Mouse (Mus musculus): Measurements from ENCODE around the gene Naip2.
A peak's percentile ranks its signal among the peaks of the same experiment; 100 is the strongest.

Gene Naip2

DNA sequence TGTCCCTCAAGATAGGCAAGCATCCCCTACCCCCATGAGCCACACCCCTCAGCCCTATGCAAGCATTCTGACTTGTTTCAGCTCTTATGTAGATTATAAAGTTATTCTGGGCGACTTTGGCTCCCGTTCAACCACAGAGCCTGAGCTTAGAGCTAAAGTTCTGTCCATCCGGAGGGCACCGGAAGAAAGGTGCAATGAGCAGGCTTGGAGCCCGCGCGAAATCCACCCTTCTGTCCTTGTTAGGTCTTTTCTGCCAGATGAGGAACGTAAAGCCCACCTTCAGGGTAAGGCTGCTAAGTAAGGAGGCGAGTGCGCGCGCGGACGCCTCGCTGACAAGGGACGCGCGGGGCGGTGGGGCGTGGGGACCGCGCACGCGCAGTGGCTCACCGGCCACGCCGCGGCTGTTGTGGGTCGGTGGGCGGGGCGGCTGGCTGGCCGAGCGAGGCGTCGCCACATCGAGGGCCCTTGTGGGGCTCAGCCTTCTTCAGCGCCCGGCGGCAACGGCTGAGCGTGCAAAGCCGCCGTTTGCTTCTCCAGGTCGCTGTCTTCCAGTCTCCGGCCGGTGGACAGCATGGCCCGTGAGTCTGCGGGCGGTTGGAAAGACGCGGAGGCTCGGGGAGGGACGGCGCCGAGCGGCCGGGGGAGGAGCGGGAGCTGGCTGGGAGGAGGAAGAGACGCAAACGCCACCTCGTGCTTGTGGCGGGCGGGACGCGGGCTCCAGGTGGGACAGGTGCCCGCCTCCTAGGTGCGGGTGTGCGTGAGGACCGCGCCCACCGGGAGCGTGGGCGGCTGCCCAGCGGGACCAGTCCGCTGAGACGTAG, 94.0 kb downstream of the Naip2 start, which contains the start of gene Serf1:
Gene Serf1 (plus strand): TSS at position 361 of the 821 bp plus-strand sequence.
- peak; percentile 76 for DNase-seq

DNA sequence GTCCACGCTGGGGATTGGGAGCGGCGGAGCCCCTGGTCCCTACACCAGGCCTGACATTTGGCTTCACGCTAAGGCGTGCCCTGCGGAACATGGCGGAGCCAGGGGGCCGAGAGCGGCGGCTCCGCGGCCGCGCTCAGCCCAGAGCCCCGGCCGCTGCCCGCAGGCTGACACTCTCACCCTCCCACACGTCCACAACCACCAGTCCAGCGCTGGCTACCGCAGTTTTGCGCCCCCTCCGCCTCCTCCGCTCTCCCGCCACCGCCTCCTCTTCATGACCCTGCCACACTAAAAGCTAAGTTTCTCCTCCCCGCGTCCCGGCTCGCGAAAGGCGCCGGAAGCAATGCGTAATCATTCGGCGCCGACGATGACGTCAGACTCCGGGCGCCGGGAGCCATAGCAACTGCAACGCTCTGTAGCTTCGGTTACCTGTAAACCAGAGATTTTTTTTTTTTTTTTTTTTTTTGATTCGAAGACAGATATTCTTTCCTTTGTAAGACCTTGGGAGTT, 98.1 kb downstream of the Naip2 start, which contains the start of gene Bdp1:
Gene Bdp1 (minus strand): TSS at position 323 of the 507 bp plus-strand sequence.
- DNase-seq, result peak; percentile 95

DNA sequence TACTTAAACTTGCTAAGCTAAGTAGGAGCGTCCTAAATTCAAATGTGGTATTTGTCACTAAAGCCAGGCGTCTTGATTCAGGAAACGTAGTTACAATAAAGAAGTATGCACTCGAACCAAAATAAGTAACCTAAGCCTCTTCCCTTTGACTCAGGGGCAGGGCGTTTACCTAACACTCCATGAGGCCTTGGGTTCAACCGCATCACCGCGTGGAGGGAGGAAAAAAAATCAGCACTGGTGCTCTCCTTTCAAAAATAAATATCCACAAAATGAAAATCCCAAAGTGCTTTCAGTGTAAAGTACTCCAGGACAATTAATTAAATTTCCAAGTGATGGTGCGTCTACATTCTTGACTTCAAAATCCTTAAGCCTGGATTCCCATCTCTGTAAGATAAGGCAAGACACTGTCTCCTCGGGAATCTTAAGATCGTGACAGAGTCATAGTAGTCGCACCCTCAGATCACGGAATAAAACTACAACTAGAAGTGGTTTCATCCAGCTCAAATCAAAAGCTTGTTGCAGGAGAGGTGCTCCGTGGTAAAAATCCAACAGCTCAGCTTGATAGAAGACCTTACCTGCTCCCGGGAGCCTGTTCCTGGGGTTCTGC, 98.7 kb downstream of the Naip2 start:
- DNase-seq, result no peak

DNA sequence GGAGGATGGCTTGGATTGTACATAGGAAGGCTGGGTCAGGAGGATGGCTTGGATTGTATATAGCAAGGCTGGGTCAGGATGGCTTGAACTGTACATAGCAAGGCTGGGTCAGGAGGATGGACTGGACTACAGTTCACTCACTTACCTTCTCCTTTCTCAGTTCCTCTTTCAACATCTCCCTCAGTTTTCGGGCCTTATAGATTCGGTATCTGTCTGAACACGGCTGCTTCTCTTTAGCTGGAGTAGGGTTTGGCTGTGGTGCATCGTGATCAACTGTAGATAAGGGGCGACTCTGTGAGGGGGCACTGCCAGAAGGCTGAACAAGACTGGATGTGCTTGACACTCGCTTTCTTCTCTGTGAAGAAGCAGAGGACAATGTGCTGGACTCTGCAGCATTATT, 103.1 kb downstream of the Naip2 start:
- DNase-seq, result no peak

Measured in thymus, postnatal 25 days (tissue).